Mouse (Mus musculus): ENCODE measurements around the gene Ripor3. TPM values are rescaled to one million over a fixed set of nuclear protein-coding genes. Genes with fewer than 3 reads are reported as not detected.

The Ripor3 gene
- total RNA-seq, 1 experiment from 2014 or later = 2.6 TPM

DNA sequence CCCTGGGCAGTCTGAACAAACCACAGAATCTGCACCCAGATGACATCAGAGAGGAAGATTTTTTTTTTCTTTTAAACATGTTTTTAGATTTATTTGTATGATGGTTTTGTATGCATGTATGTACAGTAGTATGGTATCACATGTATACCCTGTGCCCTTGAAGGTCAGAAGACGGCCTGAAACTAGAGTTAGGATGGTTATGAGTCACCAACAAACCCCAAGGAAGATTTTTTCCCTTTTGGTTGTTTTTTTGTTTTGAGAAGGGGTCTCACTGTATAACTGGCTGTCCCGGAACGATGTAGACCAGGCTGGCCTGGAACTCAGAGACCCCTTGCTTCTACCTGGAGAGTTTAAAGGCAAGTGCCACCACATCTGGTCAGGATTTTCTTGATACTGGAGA, 79.4 kb downstream of the Ripor3 start:
- no peak for DNase-seq

Other genes starting within 250 kb of the Ripor3 start
- gene Ptpn1, start 78.6 kb downstream of the Ripor3 start, total RNA-seq (2021) = 48.2 and 54.3 TPM in 2 replicates
- gene Pard6b, start 70.4 kb upstream of the Ripor3 start, total RNA-seq (2021) = 1.7 and 1.9 TPM in 2 replicates
- 48.9 and 51.8 TPM in 2 replicates for gene Adnp, start 196.5 kb upstream of the Ripor3 start, total RNA-seq (2021)
- gene Gm20716, start 219.7 kb upstream of the Ripor3 start, total RNA-seq (2021) = 25.8 and 28.0 TPM in 2 replicates
- 116 and 126 TPM in 2 replicates for gene Dpm1, start 220.0 kb upstream of the Ripor3 start, total RNA-seq (2021)
- gene Mocs3, start 220.0 kb upstream of the Ripor3 start, total RNA-seq (2021) = 11.9 and 12.2 TPM in 2 replicates

All from adrenal gland, postnatal 14 days (tissue).